Mouse (Mus musculus): Measurements from ENCODE around the gene Scaper. TPM values are rescaled to one million over a fixed set of nuclear protein-coding genes. Genes with fewer than 3 reads are reported as not detected.

Scaper gene
- polyA plus RNA-seq, 1 experiment: 0.19 TPM

DNA sequence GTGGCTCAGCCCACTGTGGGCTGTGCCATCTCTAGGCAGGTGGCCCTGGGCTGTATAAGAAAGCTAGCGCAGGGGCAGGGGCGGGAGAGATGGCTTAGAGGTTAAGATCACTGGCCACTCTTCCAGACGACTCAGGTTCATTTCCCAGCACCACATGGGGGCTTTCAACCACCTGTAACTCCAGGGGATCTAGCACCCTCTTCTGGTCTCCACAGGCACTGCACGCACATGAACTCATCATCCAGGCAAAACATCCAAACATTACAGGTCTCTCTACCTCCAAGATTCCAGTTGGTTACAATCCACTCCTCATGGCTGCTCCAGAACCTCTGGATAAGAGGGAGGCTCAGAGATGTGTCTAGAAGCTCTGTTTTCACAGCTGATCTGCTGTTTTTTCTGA lies 412.2 kb downstream of the Scaper start:
- no peak for TF ChIP-seq GATA1 (IDR thresholded peaks at IDR 0.05; ENCODE audit: low read length)

DNA sequence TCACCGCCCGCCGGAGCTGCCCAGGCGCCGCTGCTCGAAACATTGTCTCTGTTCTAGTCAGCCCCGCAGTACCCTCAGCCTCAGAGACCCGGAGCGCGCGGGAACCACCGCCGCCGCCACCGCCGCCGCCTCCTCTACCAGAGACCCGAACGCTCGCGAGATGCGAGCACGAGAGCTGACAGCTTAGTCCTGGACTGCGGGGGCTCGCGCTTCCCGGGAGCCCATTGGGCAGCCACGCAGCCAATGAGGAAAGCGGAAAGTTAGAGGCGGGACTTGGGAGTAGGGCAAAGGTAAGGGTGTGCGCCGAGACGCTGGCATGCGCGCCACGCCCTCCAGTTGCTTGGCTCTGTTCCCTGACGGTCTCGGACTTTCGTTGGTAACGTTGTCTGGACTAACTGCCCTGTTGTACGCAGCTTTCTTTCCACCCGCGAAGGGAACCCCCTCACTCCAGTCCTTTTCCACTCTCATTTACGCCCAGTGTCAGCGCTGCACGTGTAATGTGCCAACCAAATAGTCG lies 425.8 kb downstream of the Scaper start, which contains the start of gene Etfa:
Gene Etfa, minus strand, starts transcription at position 217 of the 517 bp plus-strand sequence.
- no peak for TF ChIP-seq GATA1 (IDR thresholded peaks at IDR 0.05; ENCODE audit: low read length)

DNA sequence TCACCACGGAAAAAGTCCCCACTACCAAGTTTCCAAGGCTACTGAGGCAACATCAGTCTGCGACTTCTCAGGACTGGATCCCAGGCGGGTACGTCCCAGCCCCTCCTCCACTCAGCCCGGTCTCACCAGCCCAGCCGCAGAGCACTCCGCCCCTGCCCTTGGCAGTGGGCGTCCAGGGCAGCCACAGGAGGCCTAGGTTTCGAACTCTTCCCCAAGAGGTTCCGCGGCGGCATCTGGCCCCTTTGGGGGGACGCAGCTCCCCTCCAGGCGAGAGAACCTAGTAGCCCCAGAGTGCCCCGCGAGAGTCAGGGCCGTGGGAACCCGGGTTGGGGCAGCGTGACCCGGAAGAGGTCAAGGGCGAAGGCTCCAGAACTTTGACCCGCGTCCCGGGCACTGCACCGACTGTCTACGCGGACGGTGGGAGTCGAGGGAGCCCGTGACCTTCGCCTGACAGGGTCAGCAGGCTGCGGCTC lies 426.4 kb downstream of the Scaper start:
- TF ChIP-seq GATA1 (IDR thresholded peaks at IDR 0.05; ENCODE audit: low read length): no peak

DNA sequence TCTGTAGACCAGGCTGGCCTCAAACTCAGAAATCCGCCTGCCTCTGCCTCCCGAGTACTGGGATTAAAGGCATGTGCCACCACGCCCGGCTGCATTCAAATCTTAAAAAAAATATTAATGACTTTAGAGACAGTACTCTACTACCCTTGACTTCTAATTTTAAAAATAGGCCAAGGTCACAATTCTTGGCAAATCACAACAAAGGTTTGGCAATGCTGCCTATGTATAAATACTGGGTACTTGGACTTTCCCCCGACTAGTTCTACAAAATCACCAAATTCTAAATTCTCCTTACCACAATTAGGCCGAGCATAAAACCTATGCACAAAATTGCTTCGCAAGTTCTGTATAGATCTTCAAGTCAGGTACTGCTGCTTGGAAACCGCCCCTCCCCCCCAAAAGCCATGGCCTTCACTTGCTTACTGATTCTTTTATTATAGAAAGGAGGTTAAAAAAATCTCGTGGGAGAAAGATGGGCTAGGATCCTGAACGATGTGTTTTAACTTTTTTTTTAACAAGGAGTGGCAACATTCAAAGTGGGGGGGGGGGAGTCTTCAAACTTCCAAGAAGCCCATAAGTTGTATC lies 427.2 kb downstream of the Scaper start:
- no peak for TF ChIP-seq GATA1 (IDR thresholded peaks at IDR 0.05; ENCODE audit: low read length)

DNA sequence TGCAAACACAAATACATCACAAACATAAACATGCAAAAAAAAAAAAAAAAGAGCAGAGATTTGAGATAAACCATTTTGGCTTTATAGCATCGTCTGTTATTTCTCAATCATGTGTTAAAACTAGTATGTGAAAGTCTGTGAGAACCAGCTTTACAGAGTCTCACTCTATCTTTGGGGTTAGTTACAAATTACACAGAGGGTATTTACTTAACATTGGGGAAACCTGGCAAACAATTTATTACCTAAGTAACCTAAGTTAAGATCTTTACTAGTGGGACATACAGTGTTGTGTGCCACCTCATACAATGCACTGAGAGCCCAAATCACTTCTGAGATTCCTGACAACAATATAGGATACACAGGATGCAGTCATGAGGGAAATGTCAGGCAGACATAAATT lies 428.2 kb downstream of the Scaper start:
- TF ChIP-seq GATA1 (IDR thresholded peaks at IDR 0.05; ENCODE audit: low read length): no peak

DNA sequence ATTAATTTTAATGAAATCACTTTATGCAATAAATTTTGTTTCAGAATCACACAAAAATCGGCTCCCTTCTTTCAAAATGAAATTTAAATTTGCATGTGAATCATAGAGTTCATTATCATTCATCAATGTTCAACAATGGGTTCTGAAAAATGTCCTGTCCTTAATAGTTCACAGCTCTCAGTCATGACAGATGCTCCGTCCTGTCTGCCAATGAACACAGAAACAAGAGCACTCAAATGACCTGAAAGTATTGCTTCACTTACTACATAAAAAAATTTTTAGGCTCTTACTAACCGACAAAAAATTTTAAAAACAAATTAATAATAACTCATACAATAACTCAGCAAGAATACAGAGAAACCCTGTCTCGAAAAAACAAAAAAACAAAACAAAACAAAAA lies 429.2 kb downstream of the Scaper start:
- no peak for TF ChIP-seq GATA1 (IDR thresholded peaks at IDR 0.05; ENCODE audit: low read length)

DNA sequence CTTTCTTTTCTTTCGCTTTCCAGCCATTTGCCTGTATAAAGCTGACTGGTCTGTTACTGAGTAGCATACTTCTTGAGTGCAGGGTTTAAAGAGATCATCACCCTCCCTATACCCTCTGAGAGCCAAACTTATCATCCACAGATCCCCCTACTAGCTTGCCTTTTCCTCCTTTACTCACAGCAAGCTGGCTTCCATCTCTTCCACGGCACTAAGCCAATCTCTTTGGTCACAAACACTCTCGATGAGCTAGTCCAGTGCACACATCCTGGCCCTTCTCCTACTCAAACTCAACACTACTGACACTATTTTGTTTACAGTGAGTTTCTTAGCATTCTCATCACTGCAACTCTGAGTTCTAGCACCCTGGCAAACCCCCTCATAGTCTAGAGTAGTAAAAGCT lies 430.0 kb downstream of the Scaper start:
- TF ChIP-seq GATA1 (IDR thresholded peaks at IDR 0.05; ENCODE audit: low read length): no peak

Other genes starting within 250 kb of the Scaper start
- gene 4930563M21Rik, start 72.4 kb upstream of the Scaper start, polyA plus RNA-seq (2012): not detected in 2 replicates
- 23.7 and 26.5 TPM in 2 replicates for gene Rcn2, start 103.7 kb upstream of the Scaper start, polyA plus RNA-seq (2012)
- not detected in 2 replicates for gene Pstpip1, start 151.8 kb upstream of the Scaper start, polyA plus RNA-seq (2012)
- not detected in 2 replicates for gene Tspan3, start 227.4 kb upstream of the Scaper start, polyA plus RNA-seq (2012)

Data from G1E-ER4 (cell line).